Mouse (Mus musculus) kidney, postnatal 36 days (tissue): Measurements from ENCODE around the gene Ndfip2.

Experiments
- DNase-seq, 2 experiments: peaks; one replicate each; pipeline ENCODE4 v3.0.0; 2021 to 2022; ENCODE audit warnings: mixed read lengths in 2 of 2

Gene Ndfip2

GRCm38 (mm10) chr14:105287557-105287956 is 29.2 kb downstream of the Ndfip2 start:
- DNase-seq, result no peak

- no peak for DNase-seq
Observed at GRCm38 (mm10) chr14:105287972-105288371, 29.6 kb downstream of the Ndfip2 start.

- no peak for DNase-seq
Observed at GRCm38 (mm10) chr14:105288529-105288928, 30.2 kb downstream of the Ndfip2 start.

GRCm38 (mm10) chr14:105292139-105292538 is 33.8 kb downstream of the Ndfip2 start:
- no peak for DNase-seq

- DNase-seq, result no peak
Observed at GRCm38 (mm10) chr14:105293777-105294176, 35.4 kb downstream of the Ndfip2 start.

- peak in 1 of 2 experiments; percentile 64 for DNase-seq
Observed at GRCm38 (mm10) chr14:105295820-105296582, 37.6 kb downstream of the Ndfip2 start.

GRCm38 (mm10) chr14:105299744-105300255 is 41.4 kb downstream of the Ndfip2 start:
- no peak for DNase-seq

- peak in 1 of 2 experiments; percentile 33 for DNase-seq
Observed at GRCm38 (mm10) chr14:105300551-105300950, 42.2 kb downstream of the Ndfip2 start.

GRCm38 (mm10) chr14:105302708-105303107 is 44.3 kb downstream of the Ndfip2 start:
- DNase-seq, result no peak

- no peak for DNase-seq
Observed at GRCm38 (mm10) chr14:105307716-105308115, 49.3 kb downstream of the Ndfip2 start.

- no peak for DNase-seq
Observed at GRCm38 (mm10) chr14:105312366-105312765, 54.0 kb downstream of the Ndfip2 start.

- DNase-seq, result no peak
Observed at GRCm38 (mm10) chr14:105312944-105313343, 54.6 kb downstream of the Ndfip2 start.

GRCm38 (mm10) chr14:105313877-105314276 is 55.5 kb downstream of the Ndfip2 start:
- DNase-seq, result peak; percentile 21 to 42

GRCm38 (mm10) chr14:105321712-105322111 is 63.3 kb downstream of the Ndfip2 start:
- no peak for DNase-seq

- no peak for DNase-seq
Observed at GRCm38 (mm10) chr14:105322829-105323228, 64.5 kb downstream of the Ndfip2 start.

GRCm38 (mm10) chr14:105323448-105323847 is 65.1 kb downstream of the Ndfip2 start:
- no peak for DNase-seq

- DNase-seq, result peak; percentile 68 to 70
Observed at GRCm38 (mm10) chr14:105328397-105329302, 70.3 kb downstream of the Ndfip2 start.

GRCm38 (mm10) chr14:105333475-105334094 is 75.2 kb downstream of the Ndfip2 start:
- DNase-seq, result no peak

GRCm38 (mm10) chr14:105341765-105342164 is 83.4 kb downstream of the Ndfip2 start:
- no peak for DNase-seq

- DNase-seq, result no peak
Observed at GRCm38 (mm10) chr14:105354121-105354520, 95.7 kb downstream of the Ndfip2 start.
